Mouse (Mus musculus): Measurements from ENCODE around the gene Krtap4-7. TPM values are rescaled to one million over a fixed set of nuclear protein-coding genes. Genes with fewer than 3 reads are reported as not detected.
"Not testable (repeated sequence)": the region's sequence is repeated elsewhere in the genome, so short reads cannot be mapped to it uniquely, and the experiment has no call there.

The Krtap4-7 gene
- not detected for polyA plus RNA-seq (2021)

GRCm38 (mm10) chr11:99643635-99644139 is at the start of gene Krtap4-7:
TSS of gene Krtap4-7 (minus strand) at chr11:99644089.
- in situ Hi-C loops (cut with MboI; ENCODE audit: low pct_unique_long_range_greater_than_20kb); POLR2A ChIA-PET; DNase-seq (ENCODE audit: low read depth, low spot score); H3K27me3 ChIP-seq; ATAC-seq: not testable (repeated sequence)
- CTCF ChIA-PET: interaction anchor here (1.1 kb wide), 1 partner anchor 14 kb away, joined by 3 read pairs; no protein-coding TSS in a partner anchor

GRCm38 (mm10) chr11:99690463-99690862 is 46.6 kb upstream of the Krtap4-7 start, which contains the start of gene Gm14190:
TSS of gene Gm14190 (minus strand) at chr11:99690740.
- peaks cover 34% of the 10 kb centered on the region for H3K27me3 ChIP-seq
- in situ Hi-C loops (cut with MboI; ENCODE audit: low pct_unique_long_range_greater_than_20kb): loop anchor here (5.0 kb wide), 1 partner anchor 77 kb away; no protein-coding TSS in a partner anchor
- no peak for DNase-seq (ENCODE audit: low read depth, low spot score)
- no peak for TF ChIP-seq CTCF (IDR thresholded peaks at IDR 0.05)
- ChIA-PET CTCF (no interaction called here), POLR2A (no interaction called here)
- no peak for ATAC-seq

DNA sequence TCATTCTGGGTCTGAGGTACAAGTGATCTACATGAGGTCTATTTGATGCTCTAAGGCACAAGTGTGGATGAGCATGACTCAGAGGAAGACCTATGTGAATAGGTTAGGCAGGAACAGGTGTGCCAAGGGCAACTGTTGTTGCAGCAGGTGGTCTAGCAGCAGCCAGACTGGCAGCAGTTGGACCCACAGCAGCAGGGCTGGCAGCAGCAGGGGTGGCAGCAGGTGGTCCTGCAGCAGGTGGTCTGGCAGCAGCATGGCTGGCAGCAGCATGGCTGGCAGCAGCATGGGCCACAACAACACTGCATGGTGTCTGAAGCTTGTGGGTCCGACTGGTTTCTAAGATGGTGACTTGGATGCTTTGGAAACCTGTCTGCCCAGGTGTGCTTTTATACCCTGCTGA is 41.3 kb upstream of the Krtap4-7 start:
- CTCF ChIA-PET; POLR2A ChIA-PET; ATAC-seq; DNase-seq (ENCODE audit: low read depth, low spot score); in situ Hi-C loops (cut with MboI; ENCODE audit: low pct_unique_long_range_greater_than_20kb): not testable (repeated sequence)
- H3K27me3 ChIP-seq: peaks cover 33% of the 10 kb centered on the region

- ChIA-PET POLR2A (no interaction called here), CTCF (no interaction called here)
- in situ Hi-C loops (cut with MboI; ENCODE audit: low pct_unique_long_range_greater_than_20kb): no loop called here
These were observed 39.6 kb upstream of the Krtap4-7 start for GRCm38 (mm10) chr11:99683481-99683880.

GRCm38 (mm10) chr11:99665860-99666259 is 22.0 kb upstream of the Krtap4-7 start, which contains the start of gene Krtap4-6:
TSS of gene Krtap4-6 (minus strand) at chr11:99665960.
- TF ChIP-seq CTCF (IDR thresholded peaks at IDR 0.05): no peak
- POLR2A ChIA-PET: no interaction called here

More at GRCm38 (mm10) chr11:99683481-99683880, 39.6 kb upstream of the Krtap4-7 start:
- DNase-seq (ENCODE audit: low read depth, low spot score) (no peak), ATAC-seq (no peak)
- H3K27me3 ChIP-seq: peaks cover 28% of the 10 kb centered on the region
- TF ChIP-seq CTCF (IDR thresholded peaks at IDR 0.05): no peak

GRCm38 (mm10) chr11:99662802-99663201 is 18.9 kb upstream of the Krtap4-7 start:
- in situ Hi-C loops (cut with MboI; ENCODE audit: low pct_unique_long_range_greater_than_20kb): loop anchor here (25.0 kb wide), 1 partner anchor 801 kb away; the partner anchor contains the start of gene Wipf2
- H3K27me3 ChIP-seq: no peaks in the 10 kb centered on the region
- CTCF ChIA-PET: no interaction called here
- no peak for ATAC-seq
- no peak for DNase-seq (ENCODE audit: low read depth, low spot score)
- no peak for TF ChIP-seq CTCF (IDR thresholded peaks at IDR 0.05)
- POLR2A ChIA-PET: no interaction called here

More at GRCm38 (mm10) chr11:99665860-99666259, 22.0 kb upstream of the Krtap4-7 start, which contains the start of gene Krtap4-6:
- ATAC-seq: no peak
- DNase-seq (ENCODE audit: low read depth, low spot score): no peak
- H3K27me3 ChIP-seq: no peaks in the 10 kb centered on the region
- CTCF ChIA-PET: no interaction called here
- in situ Hi-C loops (cut with MboI; ENCODE audit: low pct_unique_long_range_greater_than_20kb): loop anchor here (25.0 kb wide), 1 partner anchor 804 kb away; the partner anchor contains the start of gene Wipf2

- CTCF ChIA-PET: no interaction called here
- in situ Hi-C loops (cut with MboI; ENCODE audit: low pct_unique_long_range_greater_than_20kb): loop anchor here (25.0 kb wide), 1 partner anchor 797 kb away; the partner anchor contains the start of gene Wipf2
These were observed 15.4 kb upstream of the Krtap4-7 start for GRCm38 (mm10) chr11:99659256-99659655.

GRCm38 (mm10) chr11:99658467-99659010 is 14.7 kb upstream of the Krtap4-7 start, which contains the start of gene Gm11563:
TSS of gene Gm11563 (minus strand) at chr11:99658960.
- ATAC-seq; H3K27me3 ChIP-seq; POLR2A ChIA-PET; DNase-seq (ENCODE audit: low read depth, low spot score): not testable (repeated sequence)
- in situ Hi-C loops (cut with MboI; ENCODE audit: low pct_unique_long_range_greater_than_20kb): loop anchor here (25.0 kb wide), 1 partner anchor 796 kb away; the partner anchor contains the start of gene Wipf2
- CTCF ChIA-PET: interaction anchor here (1.1 kb wide), 1 partner anchor 14 kb away, joined by 3 read pairs; no protein-coding TSS in a partner anchor

More at GRCm38 (mm10) chr11:99659256-99659655, 15.4 kb upstream of the Krtap4-7 start:
- no peak for TF ChIP-seq CTCF (IDR thresholded peaks at IDR 0.05)
- no peaks in the 10 kb centered on the region for H3K27me3 ChIP-seq
- DNase-seq (ENCODE audit: low read depth, low spot score): peak; percentile 67
- POLR2A ChIA-PET: no interaction called here
- ATAC-seq: peak; percentile 98

- ChIA-PET CTCF (no interaction called here), POLR2A (no interaction called here)
- ATAC-seq: no peak
- no peaks in the 10 kb centered on the region for H3K27me3 ChIP-seq
- in situ Hi-C loops (cut with MboI; ENCODE audit: low pct_unique_long_range_greater_than_20kb): loop anchor here (25.0 kb wide), 1 partner anchor 795 kb away; the partner anchor contains the start of gene Wipf2
- TF ChIP-seq CTCF (IDR thresholded peaks at IDR 0.05): no peak
- DNase-seq (ENCODE audit: low read depth, low spot score): no peak
These were observed 13.2 kb upstream of the Krtap4-7 start for GRCm38 (mm10) chr11:99657051-99657450.

- POLR2A ChIA-PET: no interaction called here
- in situ Hi-C loops (cut with MboI; ENCODE audit: low pct_unique_long_range_greater_than_20kb): loop anchor here (25.0 kb wide), 1 partner anchor 788 kb away; the partner anchor contains the start of gene Wipf2
- DNase-seq (ENCODE audit: low read depth, low spot score): no peak
- CTCF ChIA-PET: no interaction called here
- TF ChIP-seq CTCF (IDR thresholded peaks at IDR 0.05): no peak
- no peak for ATAC-seq
- H3K27me3 ChIP-seq: no peaks in the 10 kb centered on the region
These were observed 6.2 kb upstream of the Krtap4-7 start, which contains the start of gene Gm11555 for GRCm38 (mm10) chr11:99650136-99650535. TSS of gene Gm11555 (minus strand) at chr11:99650236.

- no peak for TF ChIP-seq CTCF (IDR thresholded peaks at IDR 0.05)
- in situ Hi-C loops (cut with MboI; ENCODE audit: low pct_unique_long_range_greater_than_20kb): no loop called here
- DNase-seq (ENCODE audit: low read depth, low spot score): no peak
- ChIA-PET CTCF (no interaction called here), POLR2A (no interaction called here)
- ATAC-seq: no peak
- H3K27me3 ChIP-seq: no peaks in the 10 kb centered on the region
These were observed 2.6 kb upstream of the Krtap4-7 start for GRCm38 (mm10) chr11:99646444-99646843.
